Mouse (Mus musculus) retina, postnatal 1 day (tissue): Measurements from ENCODE around the gene Ctdspl2.
"Not testable (repeated sequence)": the region's sequence is repeated elsewhere in the genome, so short reads cannot be mapped to it uniquely, and the experiment has no call there.

Source experiments
- DNase-seq: peaks from one replicate; pipeline ENCODE4 v3.0.0-alpha.2; 2012

Gene Ctdspl2

GRCm38 (mm10) chr2:121955765-121956223 lies at the start of gene Ctdspl2, which contains the start of gene Mageb3:
TSS of gene Ctdspl2 (plus strand) at chr2:121956001.
TSS of gene Mageb3 (minus strand) at chr2:121956092.
- DNase-seq, result peak; percentile 98

- peak; percentile 11 for DNase-seq
Measured at GRCm38 (mm10) chr2:121909975-121910374, 45.8 kb upstream of the Ctdspl2 start.

GRCm38 (mm10) chr2:121916047-121916970 lies 39.5 kb upstream of the Ctdspl2 start:
- DNase-seq, result no peak

GRCm38 (mm10) chr2:121937624-121938023 lies 18.2 kb upstream of the Ctdspl2 start:
- DNase-seq, result not testable (repeated sequence)

GRCm38 (mm10) chr2:121943364-121943763 lies 12.4 kb upstream of the Ctdspl2 start:
- DNase-seq, result no peak

- DNase-seq, result peak; percentile 2
Measured at GRCm38 (mm10) chr2:121954971-121955656, 687 bp upstream of the Ctdspl2 start.

GRCm38 (mm10) chr2:121956224-121957018 lies 620 bp downstream of the Ctdspl2 start:
- peak; percentile 98 for DNase-seq

GRCm38 (mm10) chr2:121957216-121957792 lies 1.5 kb downstream of the Ctdspl2 start:
- no peak for DNase-seq

- DNase-seq, result peak; percentile 39
Measured at GRCm38 (mm10) chr2:121995738-121996137, 39.9 kb downstream of the Ctdspl2 start.

- DNase-seq, result no peak
Measured at GRCm38 (mm10) chr2:122008832-122009231, 53.0 kb downstream of the Ctdspl2 start.

GRCm38 (mm10) chr2:122011441-122011840 lies 55.6 kb downstream of the Ctdspl2 start:
- no peak for DNase-seq

- DNase-seq, result no peak
Measured at GRCm38 (mm10) chr2:122018705-122019104, 62.9 kb downstream of the Ctdspl2 start.

GRCm38 (mm10) chr2:122022284-122022683 lies 66.5 kb downstream of the Ctdspl2 start:
- DNase-seq, result no peak

- DNase-seq, result not testable (repeated sequence)
Measured at GRCm38 (mm10) chr2:122027091-122027490, 71.3 kb downstream of the Ctdspl2 start.

GRCm38 (mm10) chr2:122027862-122028755 lies 72.3 kb downstream of the Ctdspl2 start, which contains the start of gene Eif3j1:
TSS of gene Eif3j1 (plus strand) at chr2:122028546.
- DNase-seq, result peak; percentile 97

GRCm38 (mm10) chr2:122028756-122029700 lies 73.2 kb downstream of the Ctdspl2 start:
- no peak for DNase-seq

- DNase-seq, result no peak
Measured at GRCm38 (mm10) chr2:122031970-122032369, 76.2 kb downstream of the Ctdspl2 start.

- no peak for DNase-seq
Measured at GRCm38 (mm10) chr2:122036064-122036463, 80.3 kb downstream of the Ctdspl2 start.

GRCm38 (mm10) chr2:122043926-122044325 lies 88.1 kb downstream of the Ctdspl2 start:
- DNase-seq, result no peak
